Mouse (Mus musculus): ENCODE data around the gene H2afb3.
"Not testable (repeated sequence)": the region's sequence is repeated elsewhere in the genome, so short reads cannot be mapped to it uniquely, and the experiment has no call there.

The H2afb3 gene

DNA sequence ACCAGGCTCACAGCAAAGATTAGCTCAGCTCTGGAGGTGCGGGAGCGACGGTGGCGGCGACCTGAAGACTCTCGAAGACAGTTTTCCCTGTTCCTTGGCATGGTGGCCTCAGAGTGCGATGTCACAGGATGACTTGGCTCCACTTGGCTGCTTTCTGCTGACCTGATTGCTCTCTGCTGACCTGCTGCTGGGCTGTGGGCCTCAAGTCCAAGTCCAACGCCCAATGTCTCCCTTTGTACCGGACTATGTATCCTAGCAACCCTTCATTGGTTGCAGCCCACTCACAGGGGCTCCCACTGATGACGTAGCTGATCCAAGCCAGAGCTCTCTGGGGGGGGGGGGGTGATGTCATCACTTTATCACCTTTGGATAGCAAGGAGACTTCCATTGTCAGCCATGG lies at the start of gene H2afb3:
Gene H2afb3, minus strand, starts transcription at position 101 of the 400 bp plus-strand sequence.
- DNase-seq (ENCODE audit: extremely low spot score, low spot score) = not testable (repeated sequence)

DNA sequence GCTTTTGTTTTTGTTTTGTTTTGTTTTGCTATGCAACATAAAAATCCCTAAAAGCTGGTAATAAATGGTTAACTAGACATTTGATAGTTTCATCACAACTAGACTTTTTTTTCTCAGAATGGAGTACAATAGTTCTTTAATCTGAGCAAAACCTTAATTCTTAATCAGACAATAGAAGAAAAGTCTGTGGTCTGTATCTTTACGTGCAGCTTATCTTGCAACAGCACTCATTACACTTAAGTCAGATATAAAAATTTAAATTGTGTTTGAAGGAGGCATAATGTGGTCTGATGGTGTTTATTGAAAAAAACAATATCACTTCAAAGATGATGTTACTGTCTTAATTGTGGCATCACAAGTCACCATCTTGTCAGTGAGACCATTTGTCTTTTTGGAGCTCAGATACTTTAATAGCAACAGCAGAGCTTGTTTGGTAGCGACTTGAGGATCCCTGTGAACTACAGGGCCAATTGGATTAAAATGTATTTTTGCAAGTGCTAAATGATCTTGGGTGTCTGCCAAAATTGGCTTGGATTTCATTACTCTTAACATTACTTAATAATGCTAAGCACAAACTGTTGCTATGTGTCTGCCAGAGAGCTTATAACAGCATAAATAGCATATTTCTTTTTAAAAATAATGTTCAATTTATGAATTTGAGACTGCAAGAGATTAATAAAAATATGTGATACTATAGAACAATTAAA lies 11.3 kb downstream of the H2afb3 start:
- DNase-seq (ENCODE audit: extremely low spot score, low spot score) = no peak

DNA sequence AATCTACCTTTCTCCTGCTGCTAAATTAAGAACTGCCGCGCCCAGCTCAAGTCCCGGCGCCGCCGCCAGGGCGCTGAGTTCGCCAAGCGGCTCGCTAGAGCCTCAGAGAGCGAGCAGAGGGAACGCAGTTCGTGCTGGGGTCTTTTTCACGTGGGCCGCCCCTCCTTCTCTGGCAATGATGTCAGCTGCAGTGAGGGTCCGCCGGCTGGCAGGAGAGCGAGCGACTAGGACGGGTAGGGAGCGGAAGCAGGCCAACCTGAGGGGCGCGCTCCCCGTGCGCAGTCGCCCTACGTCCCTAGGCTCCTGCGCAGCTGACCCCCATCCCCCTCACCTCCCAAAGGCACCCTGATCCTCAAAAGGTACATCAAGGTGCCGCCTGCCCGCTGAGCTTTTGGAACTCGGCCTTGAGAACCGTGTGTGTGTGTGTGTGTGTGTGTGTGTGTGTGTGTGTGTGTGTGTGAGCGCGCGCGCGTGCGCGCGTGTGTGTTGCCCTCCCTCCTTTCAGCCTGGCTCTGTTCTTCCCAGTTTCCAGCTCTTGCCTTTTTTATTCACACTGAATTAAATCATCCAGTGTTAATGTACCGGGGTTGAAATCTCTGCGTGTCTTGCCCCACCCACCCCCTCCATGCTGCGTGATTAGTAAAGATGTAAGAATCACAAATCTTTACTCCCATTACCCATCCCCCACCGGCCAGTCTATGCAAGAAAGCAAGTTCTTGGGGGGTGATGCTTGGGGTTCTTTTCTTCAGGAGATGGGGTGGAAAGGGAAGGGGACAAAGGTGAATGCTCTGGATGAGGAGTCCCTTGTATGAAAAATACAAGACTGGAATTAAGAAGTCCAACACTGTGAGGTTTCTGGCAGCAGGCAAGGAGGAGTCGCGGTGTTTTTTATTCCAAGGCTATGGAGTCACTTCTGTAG lies 19.8 kb downstream of the H2afb3 start:
- DNase-seq (ENCODE audit: extremely low spot score, low spot score) = peak; percentile 52

DNA sequence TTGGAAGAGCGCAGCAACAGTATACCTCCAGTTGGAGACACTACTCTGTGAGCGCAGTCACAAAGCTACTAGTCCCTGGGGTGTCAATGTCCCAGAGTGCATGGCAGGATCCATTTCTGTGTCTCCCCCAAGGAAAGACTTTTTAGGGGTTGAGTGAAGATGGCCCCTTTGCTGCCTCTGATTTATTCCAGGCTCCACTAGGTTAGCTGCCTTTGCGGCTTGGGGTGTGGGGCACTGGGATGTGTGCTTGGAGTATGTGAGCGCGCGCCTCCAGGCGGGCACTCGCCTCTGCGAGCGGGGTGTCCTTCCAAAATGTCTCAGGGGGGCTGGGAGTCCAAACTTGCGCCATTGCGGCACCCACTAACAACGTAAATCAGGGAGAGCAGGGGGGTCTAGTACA lies 21.2 kb downstream of the H2afb3 start:
- peak; percentile 25 for DNase-seq (ENCODE audit: extremely low spot score, low spot score)

DNA sequence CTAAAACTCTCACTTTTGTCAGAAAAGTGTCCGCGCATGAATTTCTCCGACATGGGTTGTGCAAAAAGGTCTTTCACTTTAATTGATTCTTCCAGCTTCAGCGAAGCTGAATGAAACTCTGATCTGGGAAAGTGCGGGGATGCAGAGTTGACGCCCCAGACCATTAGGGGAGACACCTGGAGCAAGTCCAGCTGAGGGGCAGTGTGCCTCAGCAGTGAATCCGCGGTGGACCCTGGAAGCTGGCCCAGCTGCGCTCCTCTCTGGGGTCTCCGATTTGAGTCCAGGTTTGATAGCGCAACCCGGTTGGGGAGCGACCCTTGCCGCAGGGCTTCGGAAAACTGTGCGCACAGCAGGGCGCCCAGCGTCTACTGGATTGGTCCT lies 22.0 kb downstream of the H2afb3 start:
- peak; percentile 29 for DNase-seq (ENCODE audit: extremely low spot score, low spot score)

DNA sequence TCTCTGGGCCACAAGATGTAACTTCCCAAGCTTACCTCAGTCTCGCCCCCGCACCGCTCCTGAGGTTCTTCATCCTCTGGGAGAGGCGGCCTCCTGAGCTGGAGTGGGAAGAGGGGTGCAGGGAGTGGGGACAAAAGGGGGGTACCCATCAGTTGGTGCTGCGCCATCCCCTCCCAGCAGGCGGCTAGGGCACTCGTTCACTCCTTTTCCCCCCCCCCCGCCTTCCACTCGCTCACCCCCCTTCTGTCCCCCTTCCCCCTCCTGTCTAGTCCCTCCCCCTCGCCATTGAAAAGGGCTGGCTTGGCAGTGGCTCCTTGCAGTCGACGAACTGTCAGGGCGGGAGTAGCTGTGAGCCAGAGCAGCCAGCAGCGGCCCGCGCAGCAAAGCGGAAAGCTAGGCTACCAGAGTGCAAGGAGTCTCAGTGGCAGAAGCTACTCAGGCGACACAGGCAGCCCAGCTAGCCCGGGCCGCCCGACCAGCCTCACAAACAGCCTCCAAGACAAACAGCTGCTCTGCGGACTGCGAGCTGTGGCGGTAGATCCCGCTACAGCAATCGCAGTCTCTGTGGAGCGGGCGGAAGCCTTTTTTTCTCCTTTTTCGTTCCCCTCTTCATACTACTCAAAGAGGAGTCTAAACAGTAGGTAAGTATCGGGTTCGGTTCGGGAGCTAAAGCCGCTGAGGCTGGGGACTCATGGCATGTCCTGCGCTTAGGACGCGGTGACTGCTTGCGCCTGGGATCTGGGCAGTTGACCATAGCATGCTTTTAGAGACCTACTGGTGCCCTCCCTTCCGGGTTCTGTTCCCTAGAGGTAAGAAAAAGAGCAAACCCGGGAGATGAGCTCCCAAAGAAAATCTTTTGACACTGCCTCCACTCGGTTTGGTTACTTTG lies 22.6 kb downstream of the H2afb3 start, which contains the start of gene Pcdh11x:
Gene Pcdh11x, plus strand, starts transcription at position 249 of the 889 bp plus-strand sequence.
- peak; percentile 53 for DNase-seq (ENCODE audit: extremely low spot score, low spot score)

DNA sequence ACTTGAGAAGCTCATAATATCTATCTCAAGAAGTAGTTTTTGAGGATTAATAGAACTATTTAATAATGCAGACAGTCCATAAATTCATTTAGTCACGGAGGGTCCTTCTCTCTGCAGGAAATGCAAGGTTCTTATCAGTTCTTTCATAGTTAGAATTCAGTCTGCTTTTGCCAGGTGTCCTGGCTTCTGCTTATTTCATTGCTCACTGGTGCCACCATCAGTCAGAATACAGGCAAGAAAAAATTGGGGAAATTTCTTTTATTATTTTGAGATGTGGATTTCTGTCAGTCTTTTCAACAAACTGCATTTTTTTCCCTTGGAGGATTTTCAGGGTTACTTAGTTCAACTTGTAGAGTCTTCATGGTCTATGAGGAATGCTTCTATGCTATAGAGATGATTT lies 25.4 kb downstream of the H2afb3 start:
- DNase-seq (ENCODE audit: extremely low spot score, low spot score) = no peak

DNA sequence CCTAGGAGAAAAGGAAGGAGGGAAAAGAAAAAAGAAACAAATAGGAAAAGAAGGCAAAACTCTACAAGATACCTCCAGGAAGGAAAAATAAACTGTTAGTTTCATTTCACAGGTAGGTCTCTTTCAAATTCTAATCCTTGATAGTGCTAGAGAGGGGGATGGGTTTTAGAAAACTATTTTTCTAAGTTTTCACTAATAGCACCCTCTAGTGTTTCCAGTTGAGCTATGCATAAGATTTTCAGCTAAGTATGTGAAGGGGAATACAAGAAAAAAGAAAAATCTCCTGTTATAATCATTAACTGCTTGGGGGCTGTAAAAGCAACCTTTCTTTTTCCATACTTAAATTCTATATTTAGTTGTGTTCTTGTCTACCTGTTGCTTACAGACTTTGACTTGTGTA lies 27.4 kb downstream of the H2afb3 start:
- DNase-seq (ENCODE audit: extremely low spot score, low spot score) = no peak
